Mouse (Mus musculus): ENCODE measurements around the gene Mfsd6.

Gene Mfsd6

GRCm38 (mm10) chr1:52727056-52727900, at the start of gene Mfsd6:
Gene Mfsd6, minus strand, starts transcription at chr1:52727462.
- peak; percentile 49 to 68 for DNase-seq (ENCODE audit: low spot score in 2 of 2)

- DNase-seq (ENCODE audit: low spot score in 2 of 2), result no peak
Observed at GRCm38 (mm10) chr1:52765176-52766111, 38.2 kb upstream of the Mfsd6 start.

- no peak for DNase-seq (ENCODE audit: low spot score in 2 of 2)
Observed at GRCm38 (mm10) chr1:52763894-52764809, 36.9 kb upstream of the Mfsd6 start.

GRCm38 (mm10) chr1:52758174-52758573, 30.9 kb upstream of the Mfsd6 start:
- DNase-seq (ENCODE audit: low spot score in 2 of 2), result no peak

- DNase-seq (ENCODE audit: low spot score in 2 of 2), result no peak
Observed at GRCm38 (mm10) chr1:52754331-52754730, 27.1 kb upstream of the Mfsd6 start.

GRCm38 (mm10) chr1:52753828-52754227, 26.6 kb upstream of the Mfsd6 start:
- no peak for DNase-seq (ENCODE audit: low spot score in 2 of 2)

GRCm38 (mm10) chr1:52752706-52753105, 25.4 kb upstream of the Mfsd6 start:
- DNase-seq (ENCODE audit: low spot score in 2 of 2), result peak; percentile 15 to 18

GRCm38 (mm10) chr1:52751634-52752033, 24.4 kb upstream of the Mfsd6 start:
- DNase-seq (ENCODE audit: low spot score in 2 of 2), result no peak

GRCm38 (mm10) chr1:52749978-52750377, 22.7 kb upstream of the Mfsd6 start:
- DNase-seq (ENCODE audit: low spot score in 2 of 2), result no peak

GRCm38 (mm10) chr1:52748260-52748659, 21.0 kb upstream of the Mfsd6 start:
- peak; percentile 65 to 66 for DNase-seq (ENCODE audit: low spot score in 2 of 2)

- no peak for DNase-seq (ENCODE audit: low spot score in 2 of 2)
Observed at GRCm38 (mm10) chr1:52742567-52742966, 15.3 kb upstream of the Mfsd6 start.

GRCm38 (mm10) chr1:52734208-52734607, 6.9 kb upstream of the Mfsd6 start:
- no peak for DNase-seq (ENCODE audit: low spot score in 2 of 2)

- no peak for DNase-seq (ENCODE audit: low spot score in 2 of 2)
Observed at GRCm38 (mm10) chr1:52730258-52730657, 3.0 kb upstream of the Mfsd6 start.

- no peak for DNase-seq (ENCODE audit: low spot score in 2 of 2)
Observed at GRCm38 (mm10) chr1:52728857-52729489, 1.7 kb upstream of the Mfsd6 start.

- peak; percentile 47 to 58 for DNase-seq (ENCODE audit: low spot score in 2 of 2)
Observed at GRCm38 (mm10) chr1:52726371-52727055, 749 bp downstream of the Mfsd6 start.

- peak; percentile 35 to 43 for DNase-seq (ENCODE audit: low spot score in 2 of 2)
Observed at GRCm38 (mm10) chr1:52722586-52722985, 4.7 kb downstream of the Mfsd6 start.

GRCm38 (mm10) chr1:52719096-52719495, 8.2 kb downstream of the Mfsd6 start:
- DNase-seq (ENCODE audit: low spot score in 2 of 2), result no peak

- no peak for DNase-seq (ENCODE audit: low spot score in 2 of 2)
Observed at GRCm38 (mm10) chr1:52718068-52718748, 9.1 kb downstream of the Mfsd6 start.

- no peak for DNase-seq (ENCODE audit: low spot score in 2 of 2)
Observed at GRCm38 (mm10) chr1:52714451-52714850, 12.8 kb downstream of the Mfsd6 start.

GRCm38 (mm10) chr1:52714021-52714420, 13.2 kb downstream of the Mfsd6 start:
- DNase-seq (ENCODE audit: low spot score in 2 of 2), result no peak

Data from frontal cortex, postnatal 36 days (tissue).